Mouse (Mus musculus) liver, postnatal 0 days (tissue): Measurements from ENCODE around the gene Hoxd3.

Source experiments
- CTCF ChIP-seq: sonication (generic); IDR thresholded peaks from 2 replicates; pipeline ENCODE4 v1.5.1; 2016; ENCODE audit warnings: antibody characterized with exemption, low read depth
- EP300 ChIP-seq: IDR thresholded peaks from 2 replicates; pipeline ENCODE4 v1.6.1; 2016; ENCODE audit warnings: antibody characterized with exemption, low read depth, mild to moderate bottlenecking

- TF ChIP-seq EP300 (no peak), CTCF (no peak)
Measured at GRCm38 (mm10) chr2:74687698-74688555, 23.8 kb upstream of the Hoxd3 start.
